Mouse (Mus musculus) forebrain, embryonic 13.5 days (tissue): Measurements from ENCODE around the gene Lhx4. TPM values are rescaled to one million over a fixed set of nuclear protein-coding genes. Genes with fewer than 3 reads are reported as not detected.

ENCODE experiments used
- ATAC-seq: fragments of 200-750 bp; cut with Nextera tagmentation; 2 replicates; pipeline ENCODE4 v1.8.0; 2017
- H3K27ac ChIP-seq: fragments of 300-500 bp; sonication (generic); 2 replicates; pipeline ENCODE4 v1.5.1; 2015; ENCODE audit warnings: inconsistent platforms, mild to moderate bottlenecking, moderate library complexity
- H3K27me3 ChIP-seq: fragments of 300-500 bp; sonication (generic); 2 replicates; pipeline ENCODE4 v1.6.1; 2015; ENCODE audit warnings: mild to moderate bottlenecking, inconsistent platforms
- H3K36me3 ChIP-seq: fragments of 300-500 bp; sonication (generic); 2 replicates; pipeline ENCODE4 v1.6.1; 2015; ENCODE audit warnings: mild to moderate bottlenecking, inconsistent platforms; ENCODE audit not compliant: poor library complexity, severe bottlenecking
- H3K4me1 ChIP-seq: fragments of 300-500 bp; sonication (generic); 2 replicates; pipeline ENCODE4 v1.6.1; 2015; ENCODE audit warnings: inconsistent platforms
- H3K4me2 ChIP-seq: fragments of 300-500 bp; sonication (generic); 2 replicates; pipeline ENCODE4 v1.6.1; 2015; ENCODE audit warnings: inconsistent platforms, mild to moderate bottlenecking, moderate library complexity
- H3K4me3 ChIP-seq: fragments of 300-500 bp; sonication (generic); 2 replicates; pipeline ENCODE4 v1.5.1; 2015; ENCODE audit warnings: mild to moderate bottlenecking, inconsistent platforms
- H3K9ac ChIP-seq: fragments of 300-500 bp; sonication (generic); 2 replicates; pipeline ENCODE4 v1.6.1; 2015; ENCODE audit warnings: mild to moderate bottlenecking, inconsistent platforms
- H3K9me3 ChIP-seq: fragments of 300-500 bp; sonication (generic); replicated peaks from 2 replicates; pipeline ENCODE4 v1.6.1; 2016; ENCODE audit warnings: inconsistent platforms
- WGBS: fragments of 180-500 bp; shearing (Covaris S2); methylation state at CpG from one replicate; pipeline ENCODE4 v1.1.7; 2015; 5-methylcytosine and 5-hydroxymethylcytosine counted together
- polyA plus RNA-seq: library from polyadenylated mRNA; unstranded; fragments of >200 nt; fragmentation: Nextera tagmentation; extraction: Ambion mirVana; gene quantifications from 2 replicates; pipeline ENCODE4 v1.2.1, GENCODE M21; 2015

Lhx4 gene
- polyA plus RNA-seq, 1 experiment from 2014 or later: 0.04 TPM

DNA sequence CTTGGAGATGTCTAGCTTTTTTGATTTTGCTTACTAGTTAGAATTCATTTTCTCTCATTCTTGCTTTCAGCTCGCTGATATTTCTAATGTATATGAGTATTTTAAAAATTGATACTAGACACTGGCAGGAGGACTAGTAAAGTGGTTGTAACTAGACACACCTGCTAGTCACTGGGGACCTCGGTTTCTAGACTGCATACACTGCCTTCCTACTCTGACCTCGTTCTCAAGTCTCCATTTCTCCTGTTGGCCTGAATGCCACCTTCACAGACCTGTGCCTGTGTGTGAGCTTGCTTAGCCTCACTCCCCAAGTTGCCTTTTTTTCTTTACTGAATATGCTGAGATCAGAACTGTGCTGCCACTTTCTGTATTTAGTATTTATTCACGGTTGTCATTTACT is 62.3 kb downstream of the Lhx4 start:
- Histone ChIP-seq H3K4me1 (peaks cover 15% of the 10 kb centered on the region), H3K36me3 (no peaks in the 10 kb centered on the region), H3K4me2 (no peak overlapping the region), H3K27me3 (no peaks in the 10 kb centered on the region), H3K9me3 (no peaks in the 10 kb centered on the region), H3K27ac (no peak overlapping the region), H3K9ac (no peak overlapping the region), H3K4me3 (no peak overlapping the region)
- 83% methylated on average over 4 of the region's 4 CpGs for WGBS
- ATAC-seq: no peak

DNA sequence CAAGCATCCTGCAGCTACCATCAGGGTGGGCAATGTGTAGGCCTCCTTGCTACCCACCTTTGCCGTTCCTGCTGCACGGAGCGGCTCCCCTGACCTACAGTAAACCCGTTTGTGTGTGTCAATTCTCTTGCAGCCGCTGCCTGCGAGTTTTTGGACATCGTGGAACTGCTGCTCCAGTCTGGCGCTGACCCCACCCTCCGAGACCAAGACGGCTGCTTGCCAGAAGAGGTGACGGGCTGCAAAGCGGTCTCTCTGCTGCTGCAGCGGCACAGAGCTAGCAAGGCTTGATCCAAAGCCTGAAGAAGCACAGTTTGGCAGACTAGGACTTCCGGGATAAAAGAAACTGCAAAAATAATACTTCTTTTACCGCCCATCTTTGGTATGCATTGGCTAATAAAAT is 64.7 kb downstream of the Lhx4 start:
- H3K27ac ChIP-seq: no peak overlapping the region

DNA sequence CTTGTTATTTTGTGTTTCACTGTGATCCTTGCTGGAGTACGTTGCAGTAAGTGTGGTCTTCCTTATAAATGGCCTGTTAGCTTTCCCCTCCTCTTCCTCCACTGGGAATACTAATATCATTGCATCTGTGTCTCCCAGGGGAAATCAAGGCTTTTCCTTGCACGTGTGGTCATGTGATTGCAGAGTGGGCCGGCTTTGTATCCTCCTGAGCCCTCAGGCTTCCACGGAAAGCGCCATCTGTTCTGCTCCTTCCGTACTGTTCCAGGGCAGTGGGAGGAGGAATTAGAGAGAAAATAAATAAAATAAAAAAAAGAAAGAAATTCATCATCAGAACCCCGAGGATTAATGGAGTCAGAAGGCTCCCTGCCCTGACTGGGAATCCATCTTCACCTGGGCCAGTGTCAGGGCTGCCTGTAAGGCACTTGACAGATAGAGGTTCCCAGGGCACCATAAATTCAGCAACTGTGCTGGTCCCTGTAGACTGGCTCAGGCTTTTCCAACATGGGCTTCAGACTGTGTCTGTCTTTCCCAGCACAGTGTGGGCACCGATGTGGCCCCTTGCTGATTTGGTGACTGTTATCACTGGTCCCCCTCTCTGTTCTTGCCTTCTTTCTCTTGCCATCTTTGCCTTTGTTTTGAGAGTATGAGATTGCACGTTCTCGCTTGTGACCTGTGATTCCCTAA is 70.2 kb downstream of the Lhx4 start:
- no peak overlapping the region for H3K4me2 ChIP-seq
- no peak overlapping the region for H3K4me3 ChIP-seq
- 60% methylated on average over 10 of the region's 10 CpGs for WGBS
- no peaks in the 10 kb centered on the region for H3K36me3 ChIP-seq
- H3K9me3 ChIP-seq: no peaks in the 10 kb centered on the region
- peak overlapping the region; percentile 60 for H3K27ac ChIP-seq
- H3K4me1 ChIP-seq: peaks cover 4% of the 10 kb centered on the region; the same call in 1 of the 2 replicates
- peak; percentile 77; the same call in 1 of the 2 replicates for ATAC-seq
- no peaks in the 10 kb centered on the region for H3K27me3 ChIP-seq
- no peak overlapping the region for H3K9ac ChIP-seq

More for the DNA sequence above, 64.7 kb downstream of the Lhx4 start:
- Histone ChIP-seq H3K9ac (no peak overlapping the region), H3K4me2 (no peak overlapping the region), H3K36me3 (no peaks in the 10 kb centered on the region), H3K4me3 (no peak overlapping the region), H3K27me3 (no peaks in the 10 kb centered on the region), H3K9me3 (no peaks in the 10 kb centered on the region), H3K4me1 (no peaks in the 10 kb centered on the region)
- WGBS: 81% methylated on average over 15 of the region's 15 CpGs
- no peak for ATAC-seq

DNA sequence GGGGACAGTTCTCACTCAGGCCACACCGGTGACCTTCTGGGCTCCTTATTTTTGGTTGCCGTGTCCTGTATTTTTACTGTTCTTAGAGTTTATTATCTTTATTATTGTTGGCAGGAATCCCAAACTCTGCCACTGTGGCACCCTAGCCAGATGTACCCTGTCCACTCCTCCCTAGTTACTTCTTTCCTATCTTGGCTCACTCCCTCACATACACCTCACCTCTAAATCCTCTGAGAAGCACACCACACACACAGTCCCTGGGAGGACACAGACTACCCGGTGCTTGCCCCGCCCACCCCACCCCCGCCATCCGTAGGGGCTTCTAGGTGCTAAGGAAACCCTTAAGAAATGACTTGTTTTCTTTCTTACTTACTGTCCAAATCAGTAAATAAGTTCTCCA is 75.9 kb downstream of the Lhx4 start:
- Histone ChIP-seq H3K27ac (no peak overlapping the region), H3K4me3 (no peak overlapping the region), H3K36me3 (no peaks in the 10 kb centered on the region), H3K9me3 (no peaks in the 10 kb centered on the region), H3K4me1 (peaks cover under 1% of the 10 kb centered on the region; the same call in 1 of the 2 replicates), H3K27me3 (no peaks in the 10 kb centered on the region), H3K4me2 (no peak overlapping the region), H3K9ac (no peak overlapping the region)
- WGBS: 96% methylated on average over 6 of the region's 6 CpGs
- ATAC-seq: no peak

DNA sequence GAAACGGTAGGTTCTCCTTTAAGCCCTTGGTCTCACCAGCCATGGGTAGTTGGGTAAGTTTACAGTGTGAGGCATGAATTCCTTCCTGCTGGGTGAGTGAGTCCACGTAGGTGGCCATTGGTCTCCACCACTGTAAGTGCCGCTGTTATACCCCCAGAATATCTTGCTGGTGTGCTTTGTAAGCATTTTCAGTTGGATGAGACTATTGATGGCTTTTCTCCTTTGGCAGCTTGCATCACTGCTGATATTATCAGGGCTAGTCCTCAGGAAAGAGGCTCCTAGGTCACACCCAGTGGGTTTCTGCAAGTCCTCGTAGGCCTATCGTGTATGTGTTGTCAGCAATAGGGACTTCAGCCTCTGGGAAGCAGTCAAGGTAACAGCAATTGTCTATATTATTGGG is 87.5 kb downstream of the Lhx4 start:
- H3K9ac ChIP-seq: no peak overlapping the region
- no peaks in the 10 kb centered on the region for H3K9me3 ChIP-seq
- ATAC-seq: no peak
- WGBS: 92% methylated on average over 5 of the region's 5 CpGs
- no peaks in the 10 kb centered on the region for H3K27me3 ChIP-seq
- no peak overlapping the region for H3K4me2 ChIP-seq
- no peak overlapping the region for H3K4me3 ChIP-seq
- H3K27ac ChIP-seq: no peak overlapping the region
- H3K36me3 ChIP-seq: no peaks in the 10 kb centered on the region
- H3K4me1 ChIP-seq: no peaks in the 10 kb centered on the region

DNA sequence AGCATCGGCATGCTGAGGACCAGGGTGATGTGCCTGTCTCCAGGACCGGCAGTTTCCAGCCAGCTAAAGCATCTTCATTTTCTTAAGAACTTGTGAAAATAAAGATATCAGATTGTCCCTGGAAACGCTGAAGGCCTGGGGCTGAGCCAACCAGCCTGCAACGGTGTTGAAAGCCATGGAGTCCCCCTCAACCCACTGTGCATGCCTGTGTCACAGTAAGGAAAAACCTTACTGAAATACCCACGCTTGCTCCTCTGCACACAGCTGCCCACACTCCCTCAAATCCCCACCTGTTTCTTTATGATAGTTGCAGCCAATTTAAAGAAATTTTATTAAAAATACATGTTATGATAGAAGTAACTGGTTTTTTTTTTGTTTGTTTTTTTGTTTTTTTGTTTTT is 95.2 kb downstream of the Lhx4 start:
- Histone ChIP-seq H3K4me2 (no peak overlapping the region), H3K27ac (no peak overlapping the region), H3K4me3 (no peak overlapping the region), H3K9ac (no peak overlapping the region), H3K27me3 (no peaks in the 10 kb centered on the region), H3K4me1 (no peaks in the 10 kb centered on the region), H3K36me3 (no peaks in the 10 kb centered on the region), H3K9me3 (no peaks in the 10 kb centered on the region)
- 67% methylated on average over 5 of the region's 5 CpGs for WGBS
- no peak for ATAC-seq

DNA sequence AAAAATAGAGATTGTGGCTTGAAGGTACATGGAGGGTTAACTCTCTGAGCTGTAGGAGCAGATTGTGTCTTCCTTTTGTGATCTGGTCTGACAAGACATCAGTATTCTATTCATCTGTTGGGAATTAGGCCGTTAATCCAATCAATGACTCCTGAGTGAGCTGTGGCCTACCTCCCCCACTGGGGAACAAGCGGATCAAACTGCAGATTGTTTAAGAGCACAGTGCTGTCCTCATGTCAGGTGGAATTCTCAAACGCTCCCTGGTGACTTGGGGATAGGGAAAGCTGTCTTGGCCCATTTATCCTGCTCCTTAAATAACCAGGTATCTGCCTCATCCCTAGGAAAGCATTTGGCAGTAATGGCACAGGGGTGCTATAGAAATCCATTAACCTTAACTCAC is 96.5 kb downstream of the Lhx4 start:
- H3K4me3 ChIP-seq: no peak overlapping the region
- 10% methylated on average over 3 of the region's 3 CpGs for WGBS
- no peaks in the 10 kb centered on the region for H3K27me3 ChIP-seq
- peaks cover 8% of the 10 kb centered on the region; the same call in 1 of the 2 replicates for H3K4me1 ChIP-seq
- no peak overlapping the region for H3K27ac ChIP-seq
- H3K4me2 ChIP-seq: no peak overlapping the region
- H3K9me3 ChIP-seq: no peaks in the 10 kb centered on the region
- no peak for ATAC-seq
- no peak overlapping the region for H3K9ac ChIP-seq
- no peaks in the 10 kb centered on the region for H3K36me3 ChIP-seq

DNA sequence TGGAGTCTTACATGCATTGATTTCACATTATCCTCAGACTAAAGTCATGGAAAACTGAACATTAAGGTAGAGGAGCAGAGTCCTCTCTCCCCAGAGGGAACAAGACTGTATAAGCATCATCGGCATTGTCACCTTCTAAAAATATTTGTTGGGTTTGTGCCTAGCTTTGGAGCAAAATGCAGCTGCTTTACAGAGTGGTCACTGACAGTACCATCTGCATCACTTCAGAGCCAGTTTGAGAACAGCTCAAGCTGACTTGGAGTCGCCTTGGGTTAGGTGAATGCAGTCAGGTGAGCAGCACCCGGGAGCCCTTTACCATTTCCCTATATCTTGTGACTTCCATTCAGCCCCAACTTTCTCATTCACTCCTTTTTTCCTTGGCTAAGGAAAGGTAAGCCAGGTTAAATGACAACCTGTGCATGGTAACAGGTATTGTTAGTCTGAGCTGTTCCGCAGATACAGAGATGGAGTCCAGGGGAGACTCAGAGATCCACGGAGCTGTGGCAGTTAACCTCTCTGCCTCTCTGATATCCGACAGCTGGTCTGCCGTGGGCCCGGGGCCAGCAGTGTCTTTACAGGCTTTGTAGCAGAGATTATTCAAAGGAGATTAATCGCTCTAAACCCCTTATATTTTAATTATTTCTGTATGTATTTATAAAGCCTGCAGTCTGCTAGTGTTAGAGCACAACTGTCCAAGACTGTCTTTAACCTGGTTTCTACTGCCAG is 101.2 kb downstream of the Lhx4 start:
- WGBS: 63% methylated on average over 9 of the region's 9 CpGs
- Histone ChIP-seq H3K4me1 (peaks cover 19% of the 10 kb centered on the region), H3K4me3 (no peak overlapping the region), H3K27me3 (no peaks in the 10 kb centered on the region), H3K36me3 (no peaks in the 10 kb centered on the region), H3K4me2 (no peak overlapping the region), H3K27ac (no peak overlapping the region), H3K9ac (no peak overlapping the region), H3K9me3 (no peaks in the 10 kb centered on the region)
- no peak for ATAC-seq

Other genes starting within 250 kb of the Lhx4 start
- gene Acbd6, start 193.6 kb downstream of the Lhx4 start, polyA plus RNA-seq: 74.2 and 84.3 TPM in 2 replicates
- gene Qsox1, start 61.2 kb upstream of the Lhx4 start, polyA plus RNA-seq: 16.7 and 17.4 TPM in 2 replicates
- gene Cep350, start 221.6 kb upstream of the Lhx4 start, polyA plus RNA-seq: 11.5 and 11.6 TPM in 2 replicates